Mouse (Mus musculus): ENCODE measurements around the gene Efcab12. TPM values are rescaled to one million over a fixed set of nuclear protein-coding genes. Genes with fewer than 3 reads are reported as not detected.
A peak's percentile ranks its signal among the peaks of the same experiment; 100 is the strongest.

Efcab12 gene
- polyA plus RNA-seq, 1 experiment from 2014 or later, result 1.2 TPM

- Histone ChIP-seq H3K9me3 (no peaks in the 10 kb centered on the region), H3K27me3 (replicated peaks; ENCODE audit: low read depth, poor library complexity, severe bottlenecking) (no peaks in the 10 kb centered on the region), H3K27ac (replicated peaks) (0 out of 2 replicates have a peak overlapping the region, but pooled peaks have one; percentile 30), H3K4me3 (no peak overlapping the region), H3K4me1 (peaks cover 24% of the 10 kb centered on the region), H3K36me3 (replicated peaks) (no peaks in the 10 kb centered on the region)
- DNase-seq (ENCODE audit: low spot score), result peak; percentile 13
- 82% methylated on average over 4 of the region's 4 CpGs for WGBS
Measured at GRCm38 (mm10) chr6:115856361-115856745, 18.1 kb upstream of the Efcab12 start.

DNA sequence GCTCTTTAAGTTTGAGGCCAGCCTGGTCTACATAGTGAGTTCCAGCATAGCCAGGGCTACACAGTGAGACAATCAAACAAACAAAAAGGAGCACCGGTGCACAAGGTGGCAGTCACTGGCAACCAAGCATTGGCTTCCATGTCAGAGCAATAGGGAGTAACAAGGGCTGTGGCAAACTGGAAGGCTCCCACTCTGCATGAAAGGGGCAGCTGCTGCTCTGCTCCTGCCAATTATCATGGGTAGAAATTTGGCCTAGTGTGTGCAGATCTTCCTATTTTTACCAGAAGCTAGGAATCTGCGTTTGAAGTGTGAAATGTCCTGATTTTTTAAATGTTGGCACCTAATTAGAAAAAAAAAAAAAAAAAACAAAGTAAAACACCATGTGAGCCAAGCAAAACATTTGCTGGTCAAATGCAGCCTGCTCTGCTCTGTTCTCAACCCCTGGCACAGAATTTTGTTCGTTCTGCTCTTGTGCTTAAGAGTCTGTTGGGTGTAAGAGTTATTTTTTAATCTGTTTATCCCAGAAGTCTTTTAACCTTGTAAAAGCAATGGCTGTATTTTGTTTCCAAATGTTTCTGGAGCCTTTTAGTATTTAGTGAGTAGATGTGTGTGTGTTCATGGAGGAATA, 17.6 kb upstream of the Efcab12 start:
- no peaks in the 10 kb centered on the region for H3K9me3 ChIP-seq
- no peak overlapping the region for H3K4me3 ChIP-seq
- WGBS, result 94% methylated on average over 3 of the region's 3 CpGs
- no peak overlapping the region for H3K27ac ChIP-seq (replicated peaks)
- DNase-seq (ENCODE audit: low spot score), result no peak
- H3K27me3 ChIP-seq (replicated peaks; ENCODE audit: low read depth, poor library complexity, severe bottlenecking), result no peaks in the 10 kb centered on the region
- H3K36me3 ChIP-seq (replicated peaks), result peaks cover 2% of the 10 kb centered on the region
- H3K4me1 ChIP-seq, result peaks cover 24% of the 10 kb centered on the region

GRCm38 (mm10) chr6:115854432-115854831, 16.2 kb upstream of the Efcab12 start:
- Histone ChIP-seq H3K4me3 (peak overlapping the region; percentile 77; the same call in 1 of the 2 replicates), H3K9me3 (no peaks in the 10 kb centered on the region), H3K36me3 (replicated peaks) (peaks cover 11% of the 10 kb centered on the region), H3K27me3 (replicated peaks; ENCODE audit: low read depth, poor library complexity, severe bottlenecking) (no peaks in the 10 kb centered on the region), H3K4me1 (peaks cover 24% of the 10 kb centered on the region), H3K27ac (replicated peaks) (peak overlapping the region; percentile 90; the same call in 1 of the 2 replicates)
- no peak for DNase-seq (ENCODE audit: low spot score)
- WGBS, result 75% methylated on average over 2 of the region's 2 CpGs

DNA sequence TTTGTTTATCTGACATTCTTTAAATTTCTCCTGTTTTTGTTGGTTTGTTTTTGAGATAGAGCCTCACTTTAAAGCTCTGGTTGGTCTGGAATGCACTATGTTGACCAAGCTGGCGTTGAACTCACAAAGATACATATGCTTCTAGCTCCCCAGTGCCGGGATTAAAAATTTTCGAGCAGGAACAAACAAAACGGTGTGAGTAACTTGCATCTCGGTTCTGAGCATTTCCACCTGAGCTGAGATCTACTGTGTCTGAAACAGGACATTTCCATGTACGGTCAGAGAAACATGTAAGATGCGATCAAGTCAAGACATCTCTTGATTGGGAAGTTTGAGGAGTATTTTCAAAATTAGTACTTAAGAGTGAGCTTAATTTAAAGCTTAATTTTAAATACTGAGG, 15.8 kb upstream of the Efcab12 start:
- DNase-seq (ENCODE audit: low spot score), result peak; percentile 28
- H3K27me3 ChIP-seq (replicated peaks; ENCODE audit: low read depth, poor library complexity, severe bottlenecking), result no peaks in the 10 kb centered on the region
- H3K4me1 ChIP-seq, result peaks cover 24% of the 10 kb centered on the region
- no peaks in the 10 kb centered on the region for H3K9me3 ChIP-seq
- H3K27ac ChIP-seq (replicated peaks), result peak overlapping the region; percentile 90
- WGBS, result 48% methylated on average over 7 of the region's 7 CpGs
- H3K36me3 ChIP-seq (replicated peaks), result peaks cover 16% of the 10 kb centered on the region
- peak overlapping the region; percentile 77 for H3K4me3 ChIP-seq

GRCm38 (mm10) chr6:115853091-115853813, 15.0 kb upstream of the Efcab12 start, which contains the start of the genes Mbd4 and Ift122:
Gene Mbd4, minus strand, starts transcription at chr6:115853371.
Gene Ift122, plus strand, starts transcription at chr6:115853470.
- H3K9me3 ChIP-seq, result no peaks in the 10 kb centered on the region
- H3K27me3 ChIP-seq (replicated peaks; ENCODE audit: low read depth, poor library complexity, severe bottlenecking), result no peaks in the 10 kb centered on the region
- under 1% methylated on average over 51 of the region's 51 CpGs for WGBS
- peaks cover 23% of the 10 kb centered on the region for H3K36me3 ChIP-seq (replicated peaks)
- peaks cover 24% of the 10 kb centered on the region for H3K4me1 ChIP-seq
- H3K4me3 ChIP-seq, result peak within 1 kb of the TSS; percentile 77
- peak; percentile 99 for DNase-seq (ENCODE audit: low spot score)
- peak within 1 kb of the TSS; percentile 90 for H3K27ac ChIP-seq (replicated peaks)

DNA sequence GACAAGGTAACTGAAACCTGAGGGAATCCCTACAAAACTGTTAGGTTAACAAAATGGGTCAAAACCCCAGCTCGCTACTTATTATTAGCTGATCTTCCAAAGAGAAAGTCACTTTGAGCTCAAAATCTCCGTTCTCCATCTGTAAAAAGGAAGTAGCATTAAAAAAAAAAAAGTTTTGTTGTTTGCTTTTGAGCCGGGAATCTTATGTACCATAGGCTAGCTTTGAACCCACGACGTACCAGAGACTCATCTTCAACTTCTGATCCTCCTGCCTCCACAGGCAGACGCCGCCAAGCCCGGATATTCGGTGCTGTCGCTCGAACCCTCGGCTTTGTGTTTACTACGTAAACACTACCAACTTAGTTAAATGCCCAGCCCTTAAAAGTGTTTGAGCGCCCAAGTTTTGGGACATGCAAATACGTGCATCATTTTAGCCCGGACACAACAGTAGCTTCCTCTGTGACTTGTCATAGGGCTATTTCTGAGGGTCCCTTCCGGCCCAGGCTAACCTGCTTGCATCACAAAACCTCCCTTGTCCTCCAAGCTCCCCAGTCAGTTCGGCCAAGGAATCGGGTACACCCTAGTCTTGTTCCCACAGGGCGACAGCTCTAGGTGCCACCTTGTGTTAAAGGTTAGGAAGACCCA, 14.4 kb upstream of the Efcab12 start:
- WGBS, result 6% methylated on average over 20 of the region's 20 CpGs
- Histone ChIP-seq H3K4me1 (peaks cover 24% of the 10 kb centered on the region), H3K9me3 (no peaks in the 10 kb centered on the region), H3K27ac (replicated peaks) (peak overlapping the region; percentile 90), H3K36me3 (replicated peaks) (peaks cover 30% of the 10 kb centered on the region), H3K27me3 (replicated peaks; ENCODE audit: low read depth, poor library complexity, severe bottlenecking) (no peaks in the 10 kb centered on the region), H3K4me3 (peak overlapping the region; percentile 77)
- no peak for DNase-seq (ENCODE audit: low spot score)

- no peaks in the 10 kb centered on the region for H3K27me3 ChIP-seq (replicated peaks; ENCODE audit: low read depth, poor library complexity, severe bottlenecking)
- H3K4me1 ChIP-seq, result peaks cover 9% of the 10 kb centered on the region
- no peak overlapping the region for H3K27ac ChIP-seq (replicated peaks)
- DNase-seq (ENCODE audit: low spot score), result no peak
- H3K4me3 ChIP-seq, result no peak overlapping the region
- 95% methylated on average over 10 of the region's 10 CpGs for WGBS
- no peaks in the 10 kb centered on the region for H3K9me3 ChIP-seq
- peaks cover 63% of the 10 kb centered on the region for H3K36me3 ChIP-seq (replicated peaks)
Measured at GRCm38 (mm10) chr6:115848598-115849304, 10.5 kb upstream of the Efcab12 start.

DNA sequence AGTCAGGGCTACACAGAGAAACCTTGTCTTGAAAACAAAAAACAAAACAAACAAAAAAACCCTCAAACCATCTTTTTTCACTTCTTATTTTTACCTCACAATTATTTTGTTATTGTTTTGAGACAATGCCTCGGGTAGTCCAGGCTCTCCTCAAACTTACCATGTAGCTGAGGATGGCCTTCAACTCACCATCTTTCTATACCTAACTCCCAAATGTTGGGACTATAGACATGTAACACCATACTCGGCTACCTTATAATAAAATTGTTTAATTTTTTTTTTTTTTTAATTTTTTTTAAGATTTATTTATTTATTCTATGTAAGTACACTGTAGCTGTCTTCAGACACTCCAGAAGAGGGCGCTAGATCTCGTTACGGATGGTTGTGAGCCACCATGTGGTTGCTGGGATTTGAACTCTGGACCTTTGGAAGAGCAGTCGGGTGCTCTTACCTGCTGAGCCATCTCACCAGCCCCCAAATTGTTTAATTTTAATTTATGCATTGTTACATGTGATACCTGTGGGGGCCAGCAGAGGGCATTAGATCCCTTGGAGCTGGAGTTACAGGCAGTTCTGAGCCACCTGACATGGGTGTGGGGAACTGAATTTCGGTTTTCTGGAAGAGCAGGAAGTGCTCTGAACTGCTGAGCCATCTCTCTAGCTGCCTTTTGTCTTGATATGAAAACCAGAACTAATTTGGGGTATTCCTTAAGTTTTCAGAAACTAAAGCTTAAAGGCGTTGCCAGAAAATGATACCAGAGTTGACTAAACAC, 8.6 kb upstream of the Efcab12 start:
- peaks cover 82% of the 10 kb centered on the region for H3K36me3 ChIP-seq (replicated peaks)
- peak; percentile 64 for DNase-seq (ENCODE audit: low spot score)
- 45% methylated on average over 8 of the region's 8 CpGs for WGBS
- peaks cover 2% of the 10 kb centered on the region; the same call in 1 of the 2 replicates for H3K4me1 ChIP-seq
- H3K27ac ChIP-seq (replicated peaks), result no peak overlapping the region
- no peak overlapping the region for H3K4me3 ChIP-seq
- no peaks in the 10 kb centered on the region for H3K27me3 ChIP-seq (replicated peaks; ENCODE audit: low read depth, poor library complexity, severe bottlenecking)
- no peaks in the 10 kb centered on the region for H3K9me3 ChIP-seq

- Histone ChIP-seq H3K27ac (replicated peaks) (no peak overlapping the region), H3K36me3 (replicated peaks) (peaks cover 84% of the 10 kb centered on the region), H3K9me3 (no peaks in the 10 kb centered on the region), H3K4me1 (no peaks in the 10 kb centered on the region), H3K4me3 (no peak overlapping the region), H3K27me3 (replicated peaks; ENCODE audit: low read depth, poor library complexity, severe bottlenecking) (no peaks in the 10 kb centered on the region)
- DNase-seq (ENCODE audit: low spot score), result no peak
- WGBS, result 95% methylated on average over 4 of the region's 4 CpGs
Measured at GRCm38 (mm10) chr6:115845006-115845405, 6.8 kb upstream of the Efcab12 start.

DNA sequence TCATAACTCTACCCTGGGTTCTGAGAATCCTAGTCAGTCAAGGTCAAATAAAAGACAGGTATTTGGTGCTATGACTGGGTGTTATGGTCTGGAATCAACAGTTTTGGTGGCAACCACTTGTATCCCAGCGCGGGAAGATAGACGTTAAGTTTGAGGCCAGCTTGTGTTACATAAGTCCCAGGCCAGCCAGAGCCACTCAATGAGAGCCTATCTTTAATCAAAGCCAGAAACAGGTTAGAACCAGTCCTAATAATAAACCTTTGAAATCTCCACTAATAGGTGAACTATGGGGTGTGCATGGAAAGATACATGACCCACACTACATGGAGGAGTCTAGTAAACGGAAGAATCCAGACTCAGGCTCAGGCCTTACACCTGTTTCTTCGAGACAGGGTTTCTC, 533 bp upstream of the Efcab12 start:
- WGBS, result 61% methylated on average over 5 of the region's 5 CpGs
- no peak for DNase-seq (ENCODE audit: low spot score)

GRCm38 (mm10) chr6:115833861-115834260, 4.4 kb downstream of the Efcab12 start:
- peaks cover 17% of the 10 kb centered on the region for H3K36me3 ChIP-seq (replicated peaks)
- no peaks in the 10 kb centered on the region for H3K27me3 ChIP-seq (replicated peaks; ENCODE audit: low read depth, poor library complexity, severe bottlenecking)
- H3K9me3 ChIP-seq, result no peaks in the 10 kb centered on the region
- H3K4me1 ChIP-seq, result peaks cover 18% of the 10 kb centered on the region
- H3K4me3 ChIP-seq, result no peak overlapping the region
- H3K27ac ChIP-seq (replicated peaks), result no peak overlapping the region
- DNase-seq (ENCODE audit: low spot score), result no peak

More for the DNA sequence above, 533 bp upstream of the Efcab12 start:
- Histone ChIP-seq H3K4me1 (peaks cover 19% of the 10 kb centered on the region), H3K36me3 (replicated peaks) (peaks cover 37% of the 10 kb centered on the region), H3K27me3 (replicated peaks; ENCODE audit: low read depth, poor library complexity, severe bottlenecking) (no peaks in the 10 kb centered on the region), H3K4me3 (peak overlapping the region; percentile 58), H3K9me3 (no peaks in the 10 kb centered on the region), H3K27ac (replicated peaks) (no peak overlapping the region)

Data from embryonic facial prominence, embryonic 10.5 days (tissue).